Mouse (Mus musculus): ENCODE measurements around the gene Bclaf1. TPM values are rescaled to one million over a fixed set of nuclear protein-coding genes. Genes with fewer than 3 reads are reported as not detected.

Gene Bclaf1
- 22.3 and 26.9 TPM in 2 replicates for polyA plus RNA-seq (2012; rRNA removed)

DNA sequence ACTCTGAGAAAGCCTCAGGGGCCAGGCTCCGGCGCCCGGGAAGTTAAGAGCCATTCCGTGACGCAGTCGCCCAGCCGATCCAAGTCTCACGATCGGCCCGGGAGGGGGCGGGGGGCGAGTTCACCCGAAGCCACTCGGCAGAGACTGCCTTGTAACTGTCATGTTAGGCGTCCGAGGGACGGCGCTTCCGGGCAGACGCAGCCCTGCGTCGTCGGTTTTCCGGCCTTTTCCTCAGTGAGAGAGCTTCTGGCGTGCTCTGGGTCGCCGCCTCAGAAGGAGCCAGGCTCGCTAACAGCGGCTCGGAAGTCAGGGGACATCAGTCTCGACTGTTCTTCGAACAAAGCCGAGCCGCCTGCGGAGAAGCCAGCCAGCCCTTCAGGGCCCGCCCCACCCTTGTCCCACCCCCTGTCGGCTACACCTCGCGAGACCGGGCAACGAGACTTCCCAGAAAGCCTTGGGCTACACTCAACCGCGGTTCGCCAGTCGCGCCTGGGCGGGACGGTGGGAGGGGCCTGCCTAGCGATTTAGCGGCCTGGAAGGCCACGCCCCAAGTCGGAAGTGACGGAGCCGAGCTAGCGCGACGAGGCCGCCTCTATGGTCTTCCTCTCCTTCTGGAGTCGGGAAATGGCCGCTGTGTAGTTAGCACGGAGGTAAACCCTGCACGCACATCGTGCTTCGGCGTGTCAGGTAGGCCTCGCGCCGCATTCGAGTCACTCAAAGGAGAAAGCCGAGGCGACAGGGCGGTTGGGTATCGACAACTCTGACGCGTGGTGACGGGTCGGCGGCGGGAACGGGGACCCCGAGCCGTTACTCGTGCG lies at the start of gene Bclaf1:
Gene Bclaf1, plus strand, starts transcription at position 552 of the 818 bp plus-strand sequence.
- DNase-seq (ENCODE audit: low read depth) = no peak

DNA sequence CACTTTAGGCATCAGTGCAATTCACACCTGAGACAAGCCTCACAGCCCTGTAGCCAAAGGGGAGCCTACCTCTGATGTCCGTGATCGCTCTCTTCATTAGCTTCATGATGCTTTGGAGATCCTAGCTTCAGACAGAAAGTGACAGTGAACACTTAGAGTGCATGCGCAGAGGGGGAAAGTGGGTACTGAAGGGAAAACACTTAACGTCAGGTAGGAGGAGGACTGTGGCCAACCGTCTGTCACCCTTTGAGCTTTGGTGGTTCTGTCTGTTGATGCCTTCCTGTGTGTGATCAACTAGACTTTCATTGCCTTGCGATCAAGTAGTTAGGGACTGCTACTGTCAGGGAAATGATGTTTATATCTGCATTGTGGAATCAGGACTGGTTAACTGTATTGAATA lies 49.4 kb upstream of the Bclaf1 start:
- no peak for DNase-seq (ENCODE audit: low read depth)

DNA sequence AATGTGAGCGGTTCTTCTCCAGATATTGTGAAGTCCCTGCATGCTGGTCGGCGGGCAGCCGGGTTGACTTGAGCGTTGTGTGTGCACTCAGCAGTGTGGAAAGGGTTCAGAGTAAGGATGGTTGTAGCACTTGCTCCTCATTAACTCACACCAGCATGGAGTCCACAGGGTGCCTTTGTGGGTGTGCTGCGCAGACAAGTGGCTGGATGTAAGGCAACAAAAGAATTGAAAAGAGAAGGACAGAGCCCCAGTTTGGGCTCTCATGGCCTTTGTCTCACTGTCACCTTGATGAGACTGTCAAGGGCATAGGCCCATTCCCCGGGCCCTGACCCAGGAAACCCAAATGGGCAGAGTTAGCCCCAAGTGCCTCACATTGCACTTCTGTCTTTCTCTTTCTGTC lies 47.8 kb upstream of the Bclaf1 start:
- no peak for DNase-seq (ENCODE audit: low read depth)

DNA sequence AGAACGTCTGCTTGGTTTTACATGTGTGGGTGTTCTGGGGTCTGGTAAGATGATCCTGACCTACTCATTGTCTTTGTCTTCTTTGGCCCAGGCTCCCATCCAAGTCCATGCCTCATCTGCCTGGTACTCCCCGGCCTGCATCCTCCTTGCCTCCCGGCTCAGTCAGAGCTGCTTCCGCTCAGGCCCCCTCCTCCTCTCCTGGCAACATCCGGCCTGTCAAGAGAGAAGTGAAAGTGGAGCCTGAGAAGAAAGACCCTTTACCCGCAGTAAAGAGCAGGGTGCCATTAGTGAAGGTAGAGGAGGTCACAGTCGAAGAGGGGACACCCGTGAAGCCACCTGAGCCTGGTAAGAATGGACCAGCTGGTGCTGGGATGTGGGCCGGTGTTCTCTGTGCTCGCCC lies 45.2 kb upstream of the Bclaf1 start:
- DNase-seq (ENCODE audit: low read depth) = no peak

DNA sequence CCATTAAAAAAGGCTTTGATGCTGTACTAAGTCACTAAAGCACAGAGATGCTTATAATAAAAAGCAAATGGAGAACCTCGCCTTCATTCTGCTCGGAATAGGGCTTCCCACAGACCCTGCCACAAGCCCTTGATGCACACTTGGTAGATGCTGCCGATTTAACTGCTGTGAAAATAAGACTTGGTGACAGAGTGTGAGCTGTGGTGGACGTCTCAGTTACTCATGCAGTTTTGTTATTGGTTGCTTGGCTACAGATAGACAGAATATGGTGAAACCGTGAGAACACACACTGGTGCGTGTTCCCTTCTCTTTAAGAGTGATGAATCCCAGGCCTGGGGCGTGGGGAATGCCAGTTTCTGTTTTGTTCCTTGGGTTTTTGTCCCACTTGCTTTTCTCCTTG lies 43.3 kb upstream of the Bclaf1 start:
- no peak for DNase-seq (ENCODE audit: low read depth)

DNA sequence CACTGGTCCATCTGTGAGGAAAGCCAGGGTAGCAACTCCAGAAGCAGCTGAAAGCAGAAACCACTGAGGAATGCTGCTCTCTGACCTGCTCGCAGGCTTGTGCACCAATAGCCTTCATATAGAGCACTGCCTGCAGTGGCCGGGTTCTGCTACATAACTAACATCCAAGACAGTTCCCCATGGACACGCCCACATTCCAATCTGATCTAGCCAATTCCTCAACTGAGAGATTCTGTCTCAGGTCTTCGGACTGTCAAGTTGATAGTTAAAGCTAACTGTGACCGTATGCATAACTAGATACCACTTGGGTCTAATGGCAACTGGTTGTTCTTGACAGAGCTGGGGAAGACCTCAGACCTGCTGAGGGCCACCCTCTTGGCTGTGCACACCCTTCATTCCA lies 39.9 kb upstream of the Bclaf1 start:
- DNase-seq (ENCODE audit: low read depth) = no peak

DNA sequence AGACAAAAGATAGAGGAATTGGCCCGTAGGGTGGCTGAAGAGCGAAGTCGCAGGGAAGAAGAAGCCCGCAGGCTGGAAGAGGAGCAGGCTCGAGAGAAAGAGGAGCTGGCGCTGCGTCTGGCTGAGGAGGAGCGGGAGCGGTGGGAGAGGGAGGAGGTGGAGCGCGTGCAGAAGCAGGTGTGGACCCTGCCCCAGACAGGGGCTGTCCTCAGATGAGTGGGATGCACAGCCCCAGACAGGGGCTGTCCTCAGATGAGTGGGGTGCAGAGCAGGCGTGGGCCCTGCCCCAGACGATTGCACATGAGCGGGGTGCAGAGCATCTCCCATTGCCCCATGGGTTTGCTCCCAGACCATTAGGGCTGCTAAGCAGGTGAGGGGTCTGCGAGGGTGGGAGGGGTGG lies 39.0 kb upstream of the Bclaf1 start:
- no peak for DNase-seq (ENCODE audit: low read depth)

DNA sequence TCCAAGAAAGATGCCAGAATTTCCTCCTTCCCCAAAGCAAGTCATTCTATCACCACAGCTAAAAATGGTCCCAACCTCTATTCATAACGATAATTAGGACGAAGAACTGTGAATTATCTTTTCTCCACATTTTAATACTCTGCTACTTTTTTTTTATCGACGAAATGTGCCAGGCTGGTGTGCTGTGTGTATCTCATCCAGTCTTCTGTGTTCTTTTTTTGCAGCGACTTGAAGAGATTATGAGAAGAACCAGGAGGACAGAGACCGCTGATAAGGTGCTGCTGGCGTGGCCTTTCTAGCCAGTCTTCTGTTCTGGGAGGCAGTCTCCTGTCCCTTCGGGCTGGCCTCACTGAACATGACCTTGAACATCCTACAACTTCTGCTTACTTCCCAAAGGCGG lies 38.2 kb upstream of the Bclaf1 start:
- no peak for DNase-seq (ENCODE audit: low read depth)

DNA sequence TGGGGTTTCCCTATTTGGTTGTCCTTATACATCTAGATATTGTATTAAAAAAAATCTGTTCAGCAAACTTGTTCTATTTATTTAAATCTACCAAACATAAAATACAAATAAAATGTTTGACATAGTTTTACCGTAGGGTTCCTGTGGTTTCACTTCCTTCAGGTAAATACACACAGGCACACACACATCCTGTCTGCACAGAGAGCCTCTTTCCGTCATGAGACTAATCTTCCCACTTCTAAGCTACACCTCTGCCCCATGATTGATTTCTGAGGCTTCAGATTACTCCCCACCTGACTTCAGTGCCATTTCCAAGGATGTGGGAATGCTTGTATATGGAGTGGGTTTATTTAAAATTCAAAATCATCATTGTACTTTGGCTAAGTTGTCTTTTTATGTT lies 30.8 kb upstream of the Bclaf1 start:
- no peak for DNase-seq (ENCODE audit: low read depth)

DNA sequence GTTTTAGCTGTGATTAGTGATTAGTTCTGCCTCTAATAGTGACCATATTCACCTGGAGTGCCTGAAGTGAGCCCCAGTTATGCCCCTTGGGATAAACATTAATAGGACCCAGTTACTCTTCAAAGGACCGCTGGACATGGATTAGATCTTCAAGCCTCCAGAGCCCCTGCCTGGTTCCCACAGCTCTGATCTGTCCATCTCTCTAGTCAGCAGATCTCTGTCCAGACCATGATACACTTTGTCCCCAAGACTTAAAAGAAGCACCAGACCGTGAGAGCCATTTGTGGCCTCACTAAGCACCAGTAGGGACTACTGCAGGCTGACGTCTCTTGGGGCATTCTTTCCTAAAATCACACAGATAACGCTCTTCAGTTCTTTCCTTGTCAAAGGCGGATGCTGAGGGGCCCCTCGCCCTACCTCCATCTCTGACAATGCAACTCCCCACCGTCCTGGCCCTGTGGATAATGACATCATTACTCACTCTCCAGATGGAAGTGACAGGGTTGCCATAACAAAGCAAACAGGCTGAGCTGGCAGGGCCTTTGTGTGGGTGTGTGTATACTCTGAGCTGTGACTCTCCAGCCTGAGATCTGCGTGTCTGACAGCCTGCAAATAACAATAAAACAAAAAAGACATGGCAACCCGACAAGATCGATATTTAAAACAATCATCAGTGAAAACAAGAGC lies 26.8 kb upstream of the Bclaf1 start:
- DNase-seq (ENCODE audit: low read depth) = no peak

DNA sequence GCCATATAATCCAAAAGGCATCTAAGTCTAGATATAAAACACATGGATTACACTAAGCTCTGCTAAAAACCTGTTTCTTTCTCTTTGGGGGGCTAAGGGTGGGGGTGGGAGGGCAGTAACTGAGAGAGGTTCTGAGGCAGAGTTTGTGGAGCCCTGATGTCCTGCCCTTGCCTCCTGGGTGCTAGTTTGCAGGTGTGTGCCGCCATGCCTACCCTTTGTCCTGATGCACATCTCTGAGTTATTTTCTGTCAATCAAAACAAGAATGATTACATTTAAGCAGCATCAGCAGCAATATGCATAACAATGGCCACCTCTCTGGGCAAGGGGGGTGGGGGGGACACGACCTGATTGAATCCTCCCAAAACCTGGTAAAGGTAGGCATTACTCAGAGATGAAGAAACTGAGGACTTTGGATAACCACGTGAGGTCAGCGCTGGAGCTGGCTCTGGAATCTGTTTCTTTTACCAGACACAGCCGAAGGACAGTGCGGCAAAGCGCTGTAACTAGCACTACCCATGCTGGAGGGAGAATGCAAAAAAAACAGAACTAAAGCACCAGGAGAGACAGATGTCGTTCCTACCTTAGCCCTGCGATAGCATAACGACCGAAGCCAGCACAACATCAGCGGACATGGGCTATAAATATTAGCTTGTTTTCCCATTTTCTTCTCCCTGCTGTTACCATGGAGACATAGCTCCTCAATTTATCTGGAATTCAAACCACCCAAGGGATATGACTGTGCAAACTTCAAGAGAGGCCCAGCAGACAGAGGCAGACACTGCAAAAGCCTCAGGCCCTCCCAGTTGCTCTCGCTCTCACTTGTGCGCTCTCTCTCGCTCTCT lies 26.1 kb upstream of the Bclaf1 start:
- no peak for DNase-seq (ENCODE audit: low read depth)

DNA sequence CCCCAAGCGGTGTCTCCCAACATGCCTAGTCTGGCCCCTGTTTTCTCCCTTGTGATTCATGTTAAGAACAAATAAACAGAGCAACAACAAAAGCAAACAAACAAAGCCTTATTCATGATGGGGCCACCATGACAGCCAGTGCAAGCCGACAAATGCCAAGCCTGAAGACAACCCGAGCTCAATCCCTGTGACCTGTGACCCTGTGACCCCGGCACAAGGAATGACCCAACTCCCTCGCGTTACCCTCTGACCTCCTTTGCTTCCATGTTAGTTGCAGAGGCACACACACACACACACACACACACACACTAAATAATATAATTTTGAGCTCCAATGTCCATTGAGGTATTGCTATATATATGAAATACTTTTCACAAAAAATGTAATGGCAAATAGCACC lies 24.9 kb upstream of the Bclaf1 start:
- no peak for DNase-seq (ENCODE audit: low read depth)

DNA sequence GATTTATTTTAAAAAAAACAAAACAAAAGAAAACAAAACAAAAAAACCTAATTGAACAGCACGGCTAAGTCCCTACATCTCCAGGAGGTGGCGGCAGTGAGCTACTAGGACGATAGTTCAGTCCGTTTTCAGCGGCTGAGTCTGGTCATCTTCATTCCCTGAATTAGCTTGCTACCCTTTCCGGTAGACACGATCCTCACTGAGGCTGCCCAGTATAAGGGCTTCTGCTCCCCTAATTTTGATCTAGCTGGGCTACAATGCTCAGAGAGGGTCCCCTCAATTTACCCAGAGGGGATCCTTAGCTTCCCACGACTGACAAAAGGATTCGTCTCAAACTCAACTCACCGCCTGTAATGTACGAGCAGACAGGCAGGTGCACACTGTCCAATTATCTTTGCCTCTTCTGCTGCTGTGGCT lies 21.8 kb upstream of the Bclaf1 start:
- no peak for DNase-seq (ENCODE audit: low read depth)

DNA sequence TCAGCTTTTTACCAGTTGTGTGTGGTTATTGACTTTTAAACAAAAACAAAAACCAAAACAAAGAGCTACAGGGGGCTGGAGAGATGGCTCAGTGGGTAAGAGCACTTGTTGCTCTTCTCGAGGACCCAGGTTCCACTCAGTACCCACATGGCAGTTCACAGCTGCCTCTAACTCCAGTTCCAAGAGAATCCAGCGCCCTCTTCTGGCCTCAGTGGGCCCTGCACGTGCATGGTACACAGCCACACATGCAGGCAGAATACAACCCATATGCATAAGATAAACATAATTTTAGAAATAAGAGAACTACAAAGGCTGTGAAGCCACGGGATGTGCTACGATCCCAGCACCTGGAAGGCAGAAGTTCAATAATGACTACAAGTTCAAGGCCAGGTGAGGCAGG lies 16.3 kb upstream of the Bclaf1 start:
- no peak for DNase-seq (ENCODE audit: low read depth)

DNA sequence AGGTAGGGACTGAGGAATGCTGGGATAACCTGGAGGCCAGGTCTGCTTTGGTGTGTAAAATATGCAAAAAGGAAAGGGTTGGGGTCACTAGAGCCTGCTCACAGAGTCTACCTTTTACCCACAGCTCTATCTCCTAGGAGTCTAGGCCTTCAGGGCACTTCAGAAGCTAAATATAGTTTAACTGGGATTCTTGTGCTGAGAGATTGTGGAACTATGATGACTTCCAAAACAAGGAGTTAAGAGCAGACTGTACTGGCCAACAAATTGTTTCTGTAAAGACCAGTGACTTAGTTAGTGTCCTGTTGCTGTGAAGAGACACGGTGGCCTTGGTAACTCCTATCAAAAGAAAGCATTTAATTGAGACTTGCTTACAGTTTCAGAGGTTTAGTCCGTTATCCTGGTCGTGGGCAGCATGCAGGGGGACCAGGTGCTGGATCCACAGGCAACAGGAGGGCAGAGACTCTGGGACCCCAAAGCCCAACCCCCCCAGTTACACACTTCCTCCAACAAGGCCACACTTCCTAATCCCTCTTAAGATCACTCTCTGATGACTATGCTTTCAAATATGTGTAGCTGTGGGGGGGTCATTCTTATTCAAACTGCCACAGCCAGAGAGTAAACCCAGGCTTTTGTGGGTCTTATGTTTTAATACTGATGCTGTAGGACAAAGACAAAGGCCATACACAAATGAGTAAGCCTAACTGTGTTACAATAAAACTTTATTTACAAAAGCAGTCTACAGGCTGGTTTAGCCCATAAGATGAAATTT lies 13.9 kb upstream of the Bclaf1 start:
- no peak for DNase-seq (ENCODE audit: low read depth)

DNA sequence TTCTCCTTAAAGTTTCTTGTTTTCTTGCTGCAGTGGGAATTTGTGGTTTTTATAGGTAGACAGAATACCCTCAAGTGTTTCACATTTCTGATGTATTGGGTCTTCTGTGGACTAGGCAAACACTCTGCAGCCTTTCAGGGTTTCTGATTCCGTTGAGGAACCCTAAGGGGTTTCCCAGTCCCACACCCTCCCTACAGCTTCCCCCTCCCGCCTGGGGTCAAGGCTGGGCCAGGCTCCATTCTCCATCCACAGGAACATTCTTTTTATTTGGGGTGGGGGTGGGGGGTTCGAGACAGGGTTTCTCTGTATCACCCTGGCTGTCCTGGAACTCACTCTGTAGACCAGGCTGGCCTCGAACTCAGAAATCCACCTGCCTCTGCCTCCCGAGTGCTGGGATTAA lies 13.2 kb upstream of the Bclaf1 start:
- DNase-seq (ENCODE audit: low read depth) = no peak

DNA sequence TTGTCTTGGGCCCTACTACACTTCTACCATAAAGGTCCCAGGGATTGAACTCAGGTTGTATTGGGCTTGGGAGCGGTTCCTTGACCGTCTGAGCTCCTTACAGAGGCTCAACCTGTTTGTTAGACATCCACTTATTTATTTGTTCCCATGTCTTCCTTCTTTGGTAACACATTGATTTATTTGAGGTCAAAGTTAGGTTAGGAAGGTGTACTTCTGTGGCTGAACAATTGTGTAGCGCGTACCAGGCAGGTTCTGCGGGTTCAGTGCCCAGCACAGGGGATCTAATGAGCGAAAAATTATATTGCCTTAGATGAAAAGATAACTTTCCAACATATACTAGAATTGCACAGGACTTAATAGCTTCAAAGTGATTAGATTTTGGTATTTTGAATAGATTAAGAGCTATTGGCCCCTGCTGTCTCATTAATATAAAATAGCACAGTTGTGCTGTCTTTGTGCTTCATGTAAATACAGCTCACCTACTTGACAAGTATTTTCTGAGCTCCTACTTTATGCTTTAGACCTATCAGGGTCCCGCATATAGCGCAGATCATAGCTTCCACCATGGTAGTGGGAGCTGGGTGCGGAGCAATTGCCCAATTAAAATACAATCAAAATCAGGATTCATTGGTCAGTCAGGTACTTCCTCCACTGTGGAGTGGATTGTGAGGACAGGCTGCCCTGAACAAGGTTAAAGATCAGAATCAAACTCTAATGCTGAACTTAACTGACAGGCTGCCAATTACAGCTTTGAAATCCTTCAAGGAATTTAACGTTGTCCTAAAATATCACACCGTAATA lies 1.1 kb upstream of the Bclaf1 start:
- no peak for DNase-seq (ENCODE audit: low read depth)

DNA sequence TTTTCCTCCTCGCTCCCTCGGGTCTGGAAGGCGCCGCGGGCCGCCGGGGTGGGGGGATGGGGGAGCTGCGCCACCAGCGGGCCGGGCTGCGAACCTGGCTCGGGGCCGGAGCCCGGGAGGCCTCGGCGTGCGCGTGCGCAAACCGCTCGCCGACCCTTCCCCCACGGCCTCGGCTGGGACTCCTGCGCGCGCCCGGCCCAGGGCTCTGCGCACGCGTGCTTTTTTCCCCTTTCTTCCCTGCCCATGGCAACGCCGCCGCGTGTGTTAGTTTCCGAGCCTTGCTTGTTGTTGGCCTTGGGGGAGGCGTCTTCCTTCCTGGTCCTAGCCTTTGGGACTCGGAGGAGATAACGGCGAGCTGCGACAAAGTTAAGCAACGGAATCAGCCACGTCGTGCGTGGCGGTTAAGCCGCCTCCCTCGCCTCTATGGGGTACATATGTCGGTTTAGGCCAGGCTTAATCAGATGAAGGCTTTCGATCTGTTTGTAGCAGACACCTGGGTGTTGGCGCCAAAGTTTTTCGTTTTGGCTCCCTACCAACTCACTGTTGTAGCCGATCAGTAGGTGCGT lies 550 bp downstream of the Bclaf1 start:
- DNase-seq (ENCODE audit: low read depth) = no peak

DNA sequence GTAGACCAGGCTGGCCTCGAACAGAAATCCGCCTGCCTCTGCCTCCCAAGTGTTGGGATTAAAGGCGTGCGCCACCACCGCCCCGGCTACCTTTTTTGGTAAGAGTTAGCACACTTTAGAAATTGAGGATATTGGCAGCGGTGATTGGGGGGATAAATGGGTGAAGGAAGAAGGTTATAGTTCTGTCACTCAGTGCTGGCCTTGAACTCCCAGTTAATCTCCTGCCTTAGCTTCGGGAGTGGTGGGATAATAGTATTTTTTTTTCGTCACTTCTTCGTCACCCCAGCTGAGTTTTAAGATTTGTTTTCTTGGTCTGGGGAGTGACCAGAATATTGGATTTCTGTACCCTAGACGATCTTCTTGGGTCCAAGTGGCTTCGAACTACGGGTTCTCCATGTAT lies 1.2 kb downstream of the Bclaf1 start:
- no peak for DNase-seq (ENCODE audit: low read depth)

DNA sequence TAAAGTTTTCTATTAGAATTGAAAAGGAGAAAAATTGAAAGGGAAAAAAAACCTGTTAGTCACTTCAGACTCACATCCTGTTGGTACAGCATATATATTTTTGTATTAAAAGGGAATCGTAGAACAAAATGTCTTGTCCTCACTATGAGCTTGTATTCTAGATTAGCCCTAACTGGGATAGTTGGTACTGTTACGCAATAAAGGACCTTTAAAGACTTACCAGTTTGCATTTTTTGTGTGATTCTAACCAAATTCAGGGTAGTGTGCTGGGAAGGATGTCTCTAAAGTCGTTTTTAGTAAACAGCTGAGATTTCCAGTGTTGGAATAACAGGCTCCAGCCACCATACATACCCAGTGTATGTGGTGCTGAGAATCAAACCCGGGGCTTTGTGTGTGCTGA lies 1.7 kb downstream of the Bclaf1 start:
- DNase-seq (ENCODE audit: low read depth) = no peak

DNA sequence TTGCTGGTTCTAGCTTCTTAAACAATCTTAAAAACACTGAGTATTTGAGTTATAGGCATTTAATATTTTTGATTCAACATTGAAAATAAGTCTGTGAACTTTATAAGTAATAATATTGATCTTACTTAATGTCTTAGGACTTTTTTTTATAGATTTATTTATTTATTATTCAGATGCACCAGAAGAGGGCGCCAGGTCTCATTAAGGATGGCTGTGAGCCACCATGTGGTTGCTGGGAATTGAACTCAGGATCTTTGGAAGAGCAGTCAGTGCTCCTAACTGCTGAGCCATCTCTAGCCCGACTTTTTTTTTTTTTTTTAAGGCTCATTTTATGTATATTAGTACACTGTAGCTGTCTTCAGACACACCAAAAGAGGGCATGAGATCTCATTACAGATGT lies 2.5 kb downstream of the Bclaf1 start:
- DNase-seq (ENCODE audit: low read depth) = no peak

Data from gonadal fat pad, adult 2 months (tissue).